Mouse (Mus musculus) thymus, postnatal 25 days (tissue): ENCODE data around the gene Zfp143.
"Not testable (repeated sequence)": the region's sequence is repeated elsewhere in the genome, so short reads cannot be mapped to it uniquely, and the experiment has no call there.

ENCODE experiments used
- DNase-seq: peaks from one replicate; pipeline ENCODE4 v3.0.0; 2022

The Zfp143 gene

GRCm38 (mm10) chr7:110061199-110061751 is at the start of gene Zfp143:
Zfp143 (plus strand) TSS chr7:110061217.
- peak; percentile 100 for DNase-seq

DNA sequence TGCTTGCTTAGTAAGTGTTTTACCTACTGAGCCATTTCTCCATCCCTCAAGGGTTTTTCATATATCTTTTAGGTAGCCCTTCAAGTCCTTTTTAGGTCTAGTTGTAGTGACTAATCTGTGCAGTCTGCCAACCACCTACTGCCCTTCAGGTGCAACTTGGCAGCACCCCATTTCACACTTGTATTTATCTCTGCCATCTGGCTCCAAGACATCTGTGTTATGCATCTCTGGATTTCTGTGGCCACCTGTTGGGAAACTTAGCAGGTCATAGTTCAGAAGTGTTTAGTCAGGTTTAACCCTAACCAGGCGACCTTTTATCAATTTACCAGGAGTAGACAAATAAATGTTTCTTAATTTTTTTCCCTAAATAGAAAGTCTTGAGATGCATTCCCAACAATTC is 49.6 kb upstream of the Zfp143 start:
- DNase-seq, result no peak

DNA sequence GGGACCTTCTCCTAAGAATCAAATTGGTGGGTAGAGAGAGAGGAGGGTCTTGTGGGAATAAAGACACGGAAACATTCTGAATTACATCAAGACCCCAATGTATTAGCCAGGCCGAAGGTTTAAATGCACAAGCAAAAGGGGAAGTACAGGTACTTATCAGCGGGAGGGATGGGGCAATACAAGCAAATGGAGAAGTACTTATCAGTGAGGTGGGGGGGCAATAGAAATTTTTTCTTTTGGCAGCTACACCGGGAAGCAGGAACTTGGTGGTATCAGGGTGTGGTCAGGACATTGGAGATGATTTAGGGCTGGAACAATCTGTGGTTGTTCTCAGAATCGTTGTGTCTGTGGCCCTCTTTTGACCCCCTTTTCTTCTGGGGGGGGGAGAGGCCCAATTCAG is 46.7 kb upstream of the Zfp143 start:
- no peak for DNase-seq

DNA sequence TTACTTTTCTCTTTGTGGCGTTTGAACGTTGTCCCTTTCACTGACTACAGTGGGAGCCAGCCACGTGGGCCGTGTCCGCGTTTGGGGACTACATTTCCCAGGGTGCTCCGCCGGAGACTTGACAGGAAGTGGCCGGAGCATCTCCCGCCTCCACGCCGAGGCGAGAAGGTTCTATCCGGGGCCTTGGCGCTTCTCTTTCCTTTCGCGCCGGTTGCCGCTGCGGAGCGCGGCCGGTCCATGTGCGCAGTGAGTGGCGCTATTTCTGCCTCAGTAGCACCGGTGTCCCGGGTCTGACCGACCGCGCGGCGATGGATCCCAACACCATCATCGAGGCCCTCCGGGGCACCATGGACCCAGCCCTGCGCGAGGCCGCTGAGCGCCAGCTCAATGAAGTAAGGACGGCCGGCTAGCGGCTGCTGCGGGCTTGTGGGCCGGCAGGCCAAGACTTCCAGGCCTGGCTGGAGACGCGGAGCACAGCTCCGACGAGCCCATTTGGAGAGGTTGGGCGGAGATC is 42.8 kb upstream of the Zfp143 start, which contains the start of gene Ipo7:
Gene Ipo7, plus strand, starts transcription at position 158 of the 514 bp plus-strand sequence.
- peak; percentile 90 for DNase-seq

DNA sequence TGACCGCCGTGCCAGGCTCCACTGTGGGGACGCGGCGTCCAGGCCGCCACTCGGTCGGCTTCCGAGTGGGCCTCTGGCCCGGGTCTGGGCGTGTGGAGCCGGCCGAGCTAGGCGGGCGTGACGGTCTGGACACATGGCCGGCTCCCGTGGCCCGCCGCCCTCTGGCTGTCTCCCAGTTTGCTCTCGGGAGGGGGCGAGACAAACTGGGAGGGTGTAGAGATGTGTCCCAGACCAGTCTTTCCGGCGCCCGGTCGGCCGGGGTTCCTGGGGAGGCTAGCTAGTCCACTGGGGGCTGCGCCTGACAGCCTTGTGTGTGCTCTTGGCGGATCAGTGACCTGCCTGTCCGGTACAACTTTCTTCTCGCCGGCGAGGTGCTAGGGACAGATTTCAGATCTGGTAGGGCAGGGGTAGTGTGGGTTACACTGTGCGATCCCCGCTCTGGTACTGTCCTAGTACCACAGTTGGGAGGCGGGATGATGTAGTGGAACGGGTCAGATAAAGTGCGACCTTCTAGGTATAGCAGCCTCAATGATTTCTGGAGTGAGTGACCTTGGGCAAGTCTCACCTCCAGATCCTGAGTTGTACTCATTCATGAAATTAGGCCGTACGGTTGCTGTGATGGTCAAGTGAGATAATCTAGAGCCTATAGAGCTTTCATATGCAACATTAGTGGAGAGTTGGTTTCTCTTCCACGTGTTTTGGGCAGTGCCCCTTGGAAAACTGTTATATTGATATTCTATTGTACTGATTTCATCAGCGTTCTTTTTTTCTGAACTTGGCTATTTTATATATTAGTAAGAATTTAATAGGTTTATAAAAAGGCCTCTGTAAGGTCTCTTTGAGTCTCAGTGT is 42.2 kb upstream of the Zfp143 start:
- peak; percentile 50 for DNase-seq

- no peak for DNase-seq
Measured at GRCm38 (mm10) chr7:110023553-110023952, 37.5 kb upstream of the Zfp143 start.

GRCm38 (mm10) chr7:110026594-110026993 is 34.4 kb upstream of the Zfp143 start:
- no peak for DNase-seq

DNA sequence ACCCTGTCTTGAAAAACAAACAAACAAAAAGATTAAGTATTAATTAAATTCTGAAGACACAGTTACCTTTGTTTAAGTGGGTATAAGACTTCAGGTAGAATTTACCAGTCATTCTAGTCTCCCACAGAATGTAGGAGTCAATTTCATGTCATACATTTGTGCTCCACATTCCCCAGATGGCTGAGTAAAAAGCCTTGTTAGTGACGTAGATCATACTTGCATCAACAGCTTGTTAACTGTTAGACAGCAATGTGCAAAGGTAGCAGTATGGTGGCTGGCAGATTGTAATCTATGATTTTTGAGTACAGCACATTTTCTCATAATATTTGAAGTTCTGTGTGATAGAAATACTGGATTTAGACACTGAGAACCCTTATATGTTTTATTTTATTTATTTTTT is 32.2 kb upstream of the Zfp143 start:
- no peak for DNase-seq

GRCm38 (mm10) chr7:110030342-110030741 is 30.7 kb upstream of the Zfp143 start:
- no peak for DNase-seq

DNA sequence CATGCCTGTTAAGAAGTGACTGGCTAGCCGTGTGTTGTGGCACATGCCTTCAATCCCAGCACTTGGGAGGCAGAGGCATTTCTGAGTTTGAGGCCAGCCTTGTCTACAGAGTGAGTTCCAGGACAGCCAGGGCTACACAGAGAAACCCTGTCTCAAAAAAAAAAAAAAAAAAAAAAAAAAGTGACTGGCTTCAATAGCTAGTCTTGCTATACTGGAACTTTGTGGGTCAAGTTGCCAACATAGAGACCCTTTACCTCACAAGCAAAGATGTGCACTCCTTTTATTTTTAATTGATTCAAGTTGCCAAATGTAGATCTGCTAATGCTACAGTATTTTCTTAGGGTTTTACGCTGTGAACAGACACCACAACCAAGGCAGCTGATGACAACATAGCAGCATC is 3.3 kb upstream of the Zfp143 start:
- not testable (repeated sequence) for DNase-seq

- DNase-seq, result no peak
Measured at GRCm38 (mm10) chr7:110059092-110059785, 1.8 kb upstream of the Zfp143 start.

GRCm38 (mm10) chr7:110060106-110060668 is 830 bp upstream of the Zfp143 start:
- no peak for DNase-seq

DNA sequence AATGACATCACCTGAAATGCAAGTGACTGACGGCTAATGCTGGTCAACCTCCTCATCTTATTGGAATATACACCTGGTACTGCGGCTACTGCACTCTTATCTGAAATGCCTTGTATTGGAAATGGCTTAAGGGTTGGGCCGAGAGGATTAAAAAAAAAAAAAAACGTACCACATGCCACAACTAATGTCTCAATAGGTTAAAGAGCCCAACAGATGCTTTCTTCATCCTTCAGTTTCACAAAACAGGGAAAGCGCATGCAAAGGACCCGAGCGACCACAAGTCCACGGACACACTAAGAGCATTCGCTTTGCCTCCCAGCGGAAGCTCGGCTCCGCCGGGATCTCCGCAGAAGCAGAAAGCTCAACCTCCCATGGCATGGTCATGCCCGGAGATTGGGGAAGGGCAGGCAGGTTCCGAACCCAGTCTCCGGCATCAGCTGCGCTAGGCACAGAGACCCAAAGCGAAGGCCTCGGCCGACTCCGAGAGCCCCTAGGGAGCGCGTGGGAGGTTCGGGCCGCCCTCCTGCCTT is 283 bp upstream of the Zfp143 start:
- no peak for DNase-seq

GRCm38 (mm10) chr7:110061752-110062273 is 796 bp downstream of the Zfp143 start:
- peak; percentile 87 for DNase-seq

- DNase-seq, result no peak
Measured at GRCm38 (mm10) chr7:110063731-110064130, 2.7 kb downstream of the Zfp143 start.

DNA sequence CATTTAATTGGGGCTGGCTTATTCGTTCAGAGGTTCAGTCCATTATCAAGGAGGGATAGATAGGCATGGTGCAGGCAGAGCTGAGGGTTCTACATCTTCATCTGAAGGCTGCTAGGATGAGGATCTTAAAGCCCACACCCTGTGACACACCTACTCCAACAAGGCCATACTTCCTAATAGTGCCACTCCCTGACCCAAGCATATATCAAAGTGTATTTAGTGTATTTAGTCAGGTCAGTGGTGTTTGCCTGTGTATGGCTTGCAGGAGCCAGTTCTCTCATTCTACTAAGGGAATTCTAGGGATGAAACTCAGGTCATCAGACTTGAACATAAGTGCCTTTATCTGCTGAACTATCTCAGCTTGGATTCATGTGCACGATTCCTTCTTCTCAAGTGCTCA is 8.1 kb downstream of the Zfp143 start:
- no peak for DNase-seq

GRCm38 (mm10) chr7:110078168-110078567 is 17.2 kb downstream of the Zfp143 start:
- DNase-seq, result no peak

DNA sequence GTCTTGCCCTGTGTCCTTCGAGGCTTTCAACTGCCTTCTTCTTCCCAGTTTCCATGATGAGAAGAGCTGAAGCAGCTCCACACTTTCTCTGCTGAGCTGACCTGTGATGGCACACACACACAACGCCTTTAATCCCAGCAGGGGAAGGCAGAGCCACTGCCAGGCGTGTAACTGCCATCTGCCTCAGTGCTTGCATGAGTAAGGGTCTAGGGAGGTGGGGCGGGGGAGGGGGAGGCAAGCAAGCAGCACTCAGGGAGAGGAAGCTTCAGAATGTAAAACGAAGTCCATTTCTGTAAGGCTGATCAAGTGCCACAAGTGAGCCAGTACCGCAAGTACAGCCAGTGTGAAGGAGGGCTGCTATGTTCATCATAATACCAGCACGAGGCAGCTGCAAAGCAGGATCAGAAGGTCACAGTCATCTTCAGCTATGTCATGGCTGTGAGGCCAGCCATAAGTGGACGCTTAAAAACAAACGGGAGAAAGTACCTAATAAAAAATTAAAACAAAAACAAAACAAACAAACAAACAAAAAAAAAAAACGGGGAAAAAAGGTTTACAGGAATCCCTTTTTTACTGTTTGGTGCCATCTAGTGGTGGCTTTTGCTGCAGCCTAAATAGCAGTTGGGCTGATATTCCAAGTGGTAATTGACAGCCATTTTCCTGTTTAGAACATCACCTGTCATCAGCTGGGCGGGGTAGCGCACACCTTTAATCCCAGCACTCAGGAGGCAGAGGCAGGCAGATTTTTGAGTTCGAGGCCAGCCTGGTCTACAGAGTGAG is 22.6 kb downstream of the Zfp143 start:
- peak; percentile 43 for DNase-seq

DNA sequence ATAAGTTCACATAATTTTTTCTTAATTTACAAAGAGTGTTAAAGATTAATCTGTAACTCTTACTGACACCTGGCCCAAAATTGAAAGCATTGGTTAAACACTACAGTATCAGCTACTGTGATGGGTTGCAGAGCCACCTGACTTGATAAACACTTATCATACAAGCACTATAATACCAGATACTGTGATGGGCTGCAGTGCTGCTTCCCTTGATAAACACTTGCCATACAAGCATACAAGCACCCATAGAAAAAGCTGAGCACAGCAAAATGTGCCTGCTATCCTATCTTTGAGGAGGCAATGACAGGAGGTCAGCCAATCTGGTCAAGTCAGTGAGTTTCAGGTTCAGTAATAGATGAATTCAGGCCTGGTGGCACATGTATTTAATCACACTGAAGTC is 24.2 kb downstream of the Zfp143 start:
- no peak for DNase-seq

- no peak for DNase-seq
Measured at GRCm38 (mm10) chr7:110087914-110088313, 26.9 kb downstream of the Zfp143 start.

DNA sequence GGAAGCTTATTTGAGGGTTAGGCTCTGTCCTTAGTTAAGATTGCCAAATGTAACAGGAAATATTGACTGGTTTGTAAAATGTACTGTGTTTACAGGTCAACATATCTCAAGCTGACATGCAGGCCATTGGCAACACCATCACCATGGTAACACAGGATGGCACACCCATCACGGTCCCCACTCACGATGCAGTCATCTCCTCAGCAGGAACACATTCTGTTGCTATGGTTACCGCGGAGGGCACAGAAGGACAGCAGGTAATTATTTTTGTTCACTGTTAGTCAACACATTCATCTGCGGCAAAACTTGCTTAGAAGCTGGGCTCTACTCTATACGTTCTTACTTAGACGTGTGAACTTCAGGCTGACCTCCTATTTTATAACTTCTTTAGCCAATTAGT is 30.7 kb downstream of the Zfp143 start:
- no peak for DNase-seq

DNA sequence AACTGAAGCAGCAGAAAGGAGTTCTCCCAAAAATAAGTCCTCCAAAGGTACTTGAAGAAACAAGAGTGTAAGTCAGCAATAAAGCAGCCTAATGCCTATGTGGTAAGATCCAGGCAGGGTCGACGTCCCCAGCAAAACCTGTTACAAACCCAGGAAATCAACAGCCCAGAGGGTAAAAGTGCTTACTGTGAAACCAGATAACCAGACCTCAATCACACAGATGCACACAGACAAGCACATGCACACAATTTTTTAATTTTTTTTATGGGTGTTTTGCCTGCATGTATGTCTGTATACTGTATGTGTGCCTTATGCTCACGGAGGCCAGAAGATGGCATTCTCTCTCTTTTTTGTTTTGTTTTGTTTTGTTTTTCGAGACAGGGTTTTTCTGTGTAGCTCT is 35.3 kb downstream of the Zfp143 start:
- no peak for DNase-seq
